Mouse (Mus musculus) thymus, postnatal 36 days (tissue): ENCODE data around the gene Mgat4a.

Experiments used
- DNase-seq, 2 experiments: peaks; one replicate each; pipeline ENCODE4 v3.0.0; 2022; ENCODE audit warnings: mixed read lengths in 2 of 2

The Mgat4a gene

DNA sequence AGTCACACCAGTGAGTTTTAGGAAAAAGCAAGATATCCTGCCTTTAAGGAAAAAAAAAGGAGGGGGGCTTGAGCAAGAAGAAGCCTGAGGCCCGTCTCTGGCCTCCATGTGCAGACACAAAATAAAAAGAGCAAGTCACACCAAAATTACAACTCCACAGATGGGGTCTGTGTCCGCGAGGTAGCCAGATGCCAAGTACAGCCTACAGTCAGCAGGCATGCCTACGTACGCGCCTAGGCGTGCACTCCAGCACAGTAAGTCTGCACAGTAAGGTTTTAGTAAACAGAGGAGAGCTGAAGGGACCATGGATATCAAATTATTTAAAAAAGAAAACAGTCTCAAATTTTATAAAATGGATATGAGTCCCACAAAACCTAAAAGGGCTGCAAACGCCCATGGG, 89.5 kb downstream of the Mgat4a start:
- DNase-seq = no peak

- DNase-seq = peak; percentile 59 to 72
These were observed 92.3 kb downstream of the Mgat4a start for GRCm38 (mm10) chr1:37448361-37449095.

DNA sequence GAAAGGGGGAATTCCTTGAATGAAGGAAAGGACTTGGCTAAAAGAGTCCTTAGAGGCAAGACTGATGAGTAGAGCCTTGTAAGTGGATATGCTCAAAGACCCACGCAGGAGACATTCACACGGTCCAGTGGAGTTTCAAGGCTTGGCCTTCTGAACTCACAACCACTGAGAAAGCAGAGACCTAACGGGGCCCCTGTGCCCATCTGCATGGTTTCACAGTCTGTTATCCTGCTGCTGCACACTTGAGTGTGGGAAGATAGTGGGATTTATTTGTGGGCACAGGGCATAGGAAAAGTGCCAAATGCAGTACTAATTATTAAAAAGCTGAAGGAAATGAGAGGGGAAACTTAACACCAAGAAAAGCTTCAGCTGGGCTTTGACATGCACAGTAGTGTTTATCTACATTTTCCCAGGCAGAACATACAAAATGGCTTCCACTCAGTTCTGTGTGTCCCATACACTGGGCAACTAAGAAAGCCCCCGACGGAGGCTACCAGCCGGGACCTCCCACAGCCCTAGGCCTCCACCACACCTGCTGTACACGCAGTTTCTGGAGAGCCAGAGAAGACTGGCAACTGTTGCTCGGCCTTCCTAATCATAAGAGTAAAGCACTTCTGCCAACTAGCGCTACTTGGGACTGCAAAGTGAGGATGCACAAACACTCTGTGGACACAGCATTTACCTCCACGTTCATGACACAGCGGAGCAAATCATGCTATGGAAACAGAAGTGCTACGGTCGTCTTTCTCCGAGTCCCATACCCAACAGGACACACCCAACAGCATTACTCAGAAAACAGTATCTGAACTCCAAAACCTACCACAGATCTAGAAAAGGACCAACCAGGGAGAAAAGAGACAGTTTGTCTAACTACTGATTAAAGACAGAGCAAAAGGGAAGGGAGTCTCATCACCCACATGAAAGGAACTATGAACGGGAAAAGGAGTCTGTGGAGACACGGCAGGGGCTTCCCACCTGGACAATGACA, 97.7 kb downstream of the Mgat4a start:
- no peak for DNase-seq

- DNase-seq = no peak
These were observed 104.4 kb downstream of the Mgat4a start for GRCm38 (mm10) chr1:37436419-37436818.

DNA sequence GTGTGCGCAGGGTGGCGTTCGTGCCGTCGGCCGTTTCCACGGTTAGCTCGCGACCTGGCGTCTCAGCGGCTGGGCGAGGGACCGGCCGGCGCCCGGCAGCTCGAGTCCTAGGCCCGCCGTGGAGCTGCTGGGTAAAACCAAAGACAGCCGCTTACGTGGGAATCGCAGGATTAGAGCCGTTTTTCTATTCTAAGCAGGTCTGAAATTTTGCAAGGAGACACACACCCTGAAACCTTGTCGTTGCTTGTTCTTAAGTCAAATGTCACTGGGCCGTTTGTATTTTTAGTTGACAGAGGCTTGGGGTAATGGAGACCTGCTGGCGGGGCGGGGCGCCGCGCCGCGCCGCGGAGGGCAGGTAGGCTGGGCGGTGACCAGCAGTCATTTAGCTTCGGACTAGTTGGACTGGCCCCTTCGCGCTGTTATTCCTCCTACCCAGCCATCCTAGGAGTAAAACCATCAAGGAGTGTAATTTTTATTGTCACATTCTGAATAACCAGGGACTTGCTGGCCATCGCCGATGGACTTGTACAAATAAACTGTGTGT, 110.4 kb downstream of the Mgat4a start:
- peak in 1 of 2 experiments; percentile 23 for DNase-seq

GRCm38 (mm10) chr1:37429366-37430296, 111.2 kb downstream of the Mgat4a start, which contains the start of the genes Coa5 and Unc50:
Gene Coa5, minus strand, starts transcription at chr1:37430103.
Gene Unc50, plus strand, starts transcription at chr1:37430139.
- DNase-seq = peak; percentile 89 to 93

DNA sequence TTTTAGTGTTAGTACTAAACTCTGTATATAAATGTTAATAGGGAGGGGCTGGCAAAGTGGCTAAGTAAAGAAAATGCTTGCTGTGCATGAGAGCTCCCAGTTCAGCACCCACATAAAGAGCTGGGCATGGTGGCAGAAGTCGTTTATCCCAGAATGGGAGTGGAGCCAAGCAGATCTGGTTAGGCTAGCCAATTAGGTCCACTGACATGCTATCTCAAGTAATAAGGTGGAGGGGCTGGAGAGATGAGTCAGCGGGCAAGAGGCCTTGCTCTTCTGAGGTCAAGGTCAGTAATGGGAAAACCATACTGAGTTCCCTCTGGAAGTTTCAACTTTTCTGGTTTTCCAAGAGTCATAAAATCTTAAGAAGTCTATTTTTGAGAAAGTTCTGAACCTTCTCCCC, 111.9 kb downstream of the Mgat4a start:
- no peak for DNase-seq

DNA sequence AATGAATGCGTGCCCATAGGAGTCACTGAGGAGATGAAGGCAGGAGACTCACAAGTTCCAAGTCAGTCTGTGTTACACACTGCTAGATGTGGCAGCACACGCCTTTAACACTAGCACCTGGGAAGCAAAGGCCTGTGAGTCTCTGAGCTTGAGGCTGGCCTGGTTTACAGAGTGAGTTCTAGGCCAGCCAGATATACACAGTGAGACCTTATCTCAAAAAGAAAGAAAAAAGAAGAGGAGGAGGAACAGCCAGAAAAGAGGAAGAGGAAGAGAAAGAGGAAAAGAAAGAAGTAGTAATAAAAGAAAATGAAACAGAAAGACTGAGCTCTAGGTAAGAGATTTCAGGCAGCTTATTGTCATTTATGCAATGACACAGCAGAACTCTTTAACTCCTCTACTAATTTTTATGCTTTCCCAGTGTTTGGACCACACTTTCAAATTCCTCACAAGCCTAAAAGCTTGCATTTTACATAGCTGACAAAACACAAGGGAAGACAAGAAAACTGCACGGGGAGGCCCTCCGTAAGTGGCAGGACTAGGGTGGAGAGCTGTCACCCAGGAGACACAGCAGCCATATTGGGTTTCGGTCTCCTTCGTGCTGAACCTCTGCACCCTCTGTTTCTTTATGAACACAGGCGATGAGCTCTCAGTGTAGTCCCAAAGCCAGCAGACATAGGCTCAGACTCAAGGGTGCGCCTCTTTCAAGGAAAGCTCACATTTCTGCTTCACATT, 113.5 kb downstream of the Mgat4a start:
- DNase-seq = no peak

- peak; percentile 46 to 63 for DNase-seq
These were observed 121.4 kb downstream of the Mgat4a start for GRCm38 (mm10) chr1:37419420-37419819.

DNA sequence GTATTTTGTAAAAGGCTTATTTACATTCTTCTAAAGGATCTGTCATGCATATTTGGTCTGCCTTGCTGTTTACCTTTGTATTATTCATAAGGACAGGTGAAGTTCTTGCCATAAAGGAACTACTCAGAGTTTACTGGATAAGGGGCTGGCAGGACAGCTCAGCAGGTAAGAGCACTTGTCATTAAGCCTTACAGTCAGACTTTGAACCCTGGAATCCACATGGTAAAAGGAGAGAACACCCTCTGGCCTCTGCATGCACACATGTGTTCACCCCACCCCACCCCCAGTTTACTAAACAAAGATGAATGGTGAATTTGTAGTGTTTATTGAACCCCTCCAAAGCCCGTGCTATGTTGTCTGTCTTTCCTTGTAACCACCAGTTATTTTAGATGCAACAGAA, 125.4 kb downstream of the Mgat4a start:
- DNase-seq = no peak

DNA sequence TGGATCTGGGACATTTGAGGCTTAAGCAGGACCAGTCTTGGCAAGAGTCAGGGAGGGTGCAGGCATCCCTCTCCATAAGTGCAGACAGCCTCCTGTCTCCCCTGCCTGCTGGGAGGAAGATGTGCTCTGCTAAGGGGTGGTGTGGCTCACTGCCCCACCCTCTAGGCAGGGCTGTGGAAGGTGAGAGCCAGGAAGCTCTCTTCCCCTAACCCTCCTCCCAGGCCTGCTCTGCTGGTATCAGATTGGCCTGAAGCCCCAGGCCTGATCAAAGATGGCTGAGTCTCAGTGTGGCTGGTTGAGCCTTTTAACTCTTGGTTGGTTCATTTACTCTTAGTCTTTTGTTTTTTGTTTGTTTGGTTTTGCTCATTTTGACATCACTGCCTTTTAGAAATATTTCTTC, 131.2 kb downstream of the Mgat4a start:
- no peak for DNase-seq

DNA sequence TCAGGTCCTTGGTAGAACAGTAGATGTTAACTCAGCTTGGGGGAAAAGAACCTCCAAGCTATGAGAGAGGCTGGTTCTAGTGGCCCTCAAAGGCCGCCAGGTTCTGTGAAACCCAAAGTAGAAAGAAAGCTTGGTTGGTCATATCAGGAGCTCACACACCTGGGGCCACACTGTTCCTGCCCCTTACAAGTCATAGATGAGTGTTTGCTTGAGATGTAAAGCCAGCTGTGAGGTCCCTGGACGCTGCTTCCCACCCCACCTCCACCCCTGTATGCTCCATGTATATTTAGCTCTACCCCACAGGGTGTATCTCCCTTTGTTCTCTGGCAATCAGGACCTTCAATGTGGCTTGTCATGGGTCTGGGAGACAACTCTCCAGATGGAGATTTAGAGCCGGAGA, 132.1 kb downstream of the Mgat4a start:
- DNase-seq = no peak

DNA sequence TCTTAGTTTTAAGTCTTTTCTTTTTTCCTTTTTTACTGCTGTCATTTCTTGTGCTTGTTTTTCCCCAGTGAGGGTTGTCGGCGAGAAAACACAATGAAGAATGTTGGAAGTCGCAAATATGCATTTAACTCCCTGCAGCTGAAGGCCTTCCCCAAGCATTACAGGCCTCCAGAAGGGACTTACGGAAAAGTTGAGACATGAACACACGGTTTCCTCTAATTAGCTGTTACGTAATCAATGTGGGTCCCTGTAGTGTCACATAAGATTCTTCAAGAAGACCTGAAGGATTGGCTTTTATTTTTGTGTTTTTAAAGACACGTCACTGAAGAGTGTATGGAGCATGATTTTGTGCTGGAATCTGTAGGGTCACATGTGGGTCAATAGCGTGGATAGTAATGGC, 132.8 kb downstream of the Mgat4a start:
- DNase-seq = no peak

GRCm38 (mm10) chr1:37407228-37407627, 133.6 kb downstream of the Mgat4a start:
- no peak for DNase-seq

- DNase-seq = no peak
These were observed 135.7 kb downstream of the Mgat4a start for GRCm38 (mm10) chr1:37405137-37405536.

GRCm38 (mm10) chr1:37401687-37402086, 139.1 kb downstream of the Mgat4a start:
- peak; percentile 56 for DNase-seq

GRCm38 (mm10) chr1:37399734-37400133, 141.1 kb downstream of the Mgat4a start:
- DNase-seq = no peak

GRCm38 (mm10) chr1:37398961-37399360, 141.9 kb downstream of the Mgat4a start:
- DNase-seq = no peak

GRCm38 (mm10) chr1:37396481-37396880, 144.3 kb downstream of the Mgat4a start:
- no peak for DNase-seq

- no peak for DNase-seq
These were observed 147.6 kb downstream of the Mgat4a start for GRCm38 (mm10) chr1:37393174-37393573.
